Mouse (Mus musculus) G1E (cell line): ENCODE measurements around the gene Sgcd.

Experiments used
- CTCF ChIP-seq: IDR thresholded peaks from 2 replicates; pipeline ENCODE4 v1.5.1; 2012; ENCODE audit warnings: low read depth, low read length, inconsistent platforms, mixed read lengths
- GATA1 ChIP-seq: IDR thresholded peaks from 2 replicates; pipeline ENCODE4 v1.6.1; 2012; ENCODE audit warnings: borderline replicate concordance, low read length, inconsistent platforms, mixed read lengths
- TAL1 ChIP-seq: conservative IDR thresholded peaks from 2 replicates; pipeline ENCODE4 v1.6.1; 2012; ENCODE audit warnings: low read depth, low read length, inconsistent platforms, mixed read lengths

- TF ChIP-seq CTCF (no peak), GATA1 (no peak), TAL1 (no peak)
These were observed 683.2 kb downstream of the Sgcd start for GRCm38 (mm10) chr11:47305579-47305978.
